Mouse (Mus musculus): ENCODE measurements at regions not wholly inside any gene's neighbourhood (a gene's known extent, or its start where the extent isn't known, plus 50 kb on each side); places are given as distances from the start of the nearest gene placed in this dataset.

- Histone ChIP-seq H3K4me2 (ENCODE audit: low read depth) (no peak overlapping the region), H3K36me3 (ENCODE audit: control insufficient read depth, insufficient read depth, low read length) (no peaks in the 10 kb centered on the region), H3K4me1 (ENCODE audit: control insufficient read depth, insufficient read depth, low read length) (no peaks in the 10 kb centered on the region; the same call in 1 of the 2 replicates), H3K27me3 (ENCODE audit: control insufficient read depth, insufficient read depth, low read length) (no peaks in the 10 kb centered on the region), H3K9me3 (ENCODE audit: control insufficient read depth, low read length) (no peaks in the 10 kb centered on the region), H3K4me3 (ENCODE audit: low read depth, low read length) (no peak overlapping the region), H3K9ac (ENCODE audit: low read length) (no peak overlapping the region), H3K27ac (ENCODE audit: low read depth, low read length) (no peak overlapping the region)
- WGBS: 93% methylated on average over 3 of the region's 3 CpGs
- ATAC-seq (ENCODE audit: insufficient read depth, low FRiP score, low TSS enrichment): no peak
- no peak for DNase-seq (ENCODE audit: low spot score)
Observed at GRCm38 (mm10) chr2:105515326-105515725, 116.2 kb upstream of the Rcn1 start.

GRCm38 (mm10) chr2:105516267-105517133, 117.4 kb upstream of the Rcn1 start:
- ATAC-seq (ENCODE audit: insufficient read depth, low FRiP score, low TSS enrichment) (peak; percentile 43; the same call in 1 of the 2 replicates), DNase-seq (ENCODE audit: low spot score) (peak; percentile 47)
- Histone ChIP-seq H3K4me2 (ENCODE audit: low read depth) (no peak overlapping the region), H3K27me3 (ENCODE audit: control insufficient read depth, insufficient read depth, low read length) (no peaks in the 10 kb centered on the region), H3K4me3 (ENCODE audit: low read depth, low read length) (no peak overlapping the region), H3K36me3 (ENCODE audit: control insufficient read depth, insufficient read depth, low read length) (no peaks in the 10 kb centered on the region), H3K4me1 (ENCODE audit: control insufficient read depth, insufficient read depth, low read length) (no peaks in the 10 kb centered on the region; the same call in 1 of the 2 replicates), H3K27ac (ENCODE audit: low read depth, low read length) (no peak overlapping the region), H3K9me3 (ENCODE audit: control insufficient read depth, low read length) (no peaks in the 10 kb centered on the region), H3K9ac (ENCODE audit: low read length) (no peak overlapping the region)
- 59% methylated on average over 6 of the region's 6 CpGs for WGBS

DNA sequence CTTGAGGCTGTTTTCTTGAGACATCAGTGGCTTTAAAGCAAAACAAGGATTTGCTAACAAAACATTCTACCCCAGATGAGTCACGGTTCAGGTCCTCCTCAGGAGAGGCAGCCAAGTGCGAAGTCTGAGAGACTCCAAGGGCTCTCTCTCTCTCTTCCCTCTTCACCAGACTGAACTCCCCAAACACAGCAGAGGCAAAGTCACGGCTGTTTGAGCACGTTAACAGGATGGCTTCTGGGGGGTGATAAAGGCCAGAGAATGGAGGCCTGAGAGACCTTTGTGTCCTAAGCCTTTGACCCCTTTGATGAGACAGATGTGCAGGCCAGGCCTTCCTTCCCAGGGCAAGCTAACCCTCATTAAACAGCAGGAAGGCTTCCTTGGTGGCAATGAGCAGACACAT, 122.7 kb upstream of the Rcn1 start:
- no peak for ATAC-seq (ENCODE audit: insufficient read depth, low FRiP score, low TSS enrichment)
- H3K9ac ChIP-seq (ENCODE audit: low read length): no peak overlapping the region
- DNase-seq (ENCODE audit: low spot score): no peak
- no peaks in the 10 kb centered on the region for H3K36me3 ChIP-seq (ENCODE audit: control insufficient read depth, insufficient read depth, low read length)
- peaks cover 4% of the 10 kb centered on the region; the same call in 1 of the 2 replicates for H3K4me1 ChIP-seq (ENCODE audit: control insufficient read depth, insufficient read depth, low read length)
- H3K9me3 ChIP-seq (ENCODE audit: control insufficient read depth, low read length): no peaks in the 10 kb centered on the region
- no peak overlapping the region for H3K4me2 ChIP-seq (ENCODE audit: low read depth)
- no peak overlapping the region for H3K27ac ChIP-seq (ENCODE audit: low read depth, low read length)
- H3K4me3 ChIP-seq (ENCODE audit: low read depth, low read length): no peak overlapping the region
- H3K27me3 ChIP-seq (ENCODE audit: control insufficient read depth, insufficient read depth, low read length): no peaks in the 10 kb centered on the region
- 7% methylated on average over 4 of the region's 4 CpGs for WGBS

DNA sequence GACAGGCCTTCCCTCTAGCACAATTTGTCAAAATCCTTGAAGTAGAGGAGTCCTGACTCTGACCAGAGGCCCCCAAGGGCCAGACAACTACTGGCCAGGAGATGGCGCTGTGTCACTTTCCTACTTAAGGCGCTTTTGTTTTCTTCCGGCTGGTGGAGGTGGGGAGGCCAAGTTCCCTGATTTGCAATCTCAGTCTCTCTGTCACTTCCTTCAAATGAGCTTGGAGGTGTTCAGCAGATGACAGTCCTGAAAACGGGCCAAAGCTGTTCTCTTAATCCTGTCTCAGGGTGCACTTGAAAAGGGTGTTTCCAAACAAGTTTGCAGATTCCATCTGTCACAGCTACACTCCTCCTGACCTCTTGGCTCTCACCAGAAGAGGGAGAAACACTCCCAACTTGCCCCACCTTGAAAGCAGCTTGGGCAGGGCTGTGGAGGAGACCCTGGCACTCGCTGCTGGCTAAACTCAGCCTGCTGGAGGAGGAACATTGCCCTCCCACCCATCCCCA, 124.2 kb upstream of the Rcn1 start:
- Histone ChIP-seq H3K4me3 (ENCODE audit: low read depth, low read length) (no peak overlapping the region), H3K9ac (ENCODE audit: low read length) (no peak overlapping the region), H3K4me1 (ENCODE audit: control insufficient read depth, insufficient read depth, low read length) (peaks cover 4% of the 10 kb centered on the region; the same call in 1 of the 2 replicates), H3K27me3 (ENCODE audit: control insufficient read depth, insufficient read depth, low read length) (no peaks in the 10 kb centered on the region), H3K36me3 (ENCODE audit: control insufficient read depth, insufficient read depth, low read length) (no peaks in the 10 kb centered on the region), H3K4me2 (ENCODE audit: low read depth) (no peak overlapping the region), H3K9me3 (ENCODE audit: control insufficient read depth, low read length) (no peaks in the 10 kb centered on the region), H3K27ac (ENCODE audit: low read depth, low read length) (no peak overlapping the region)
- DNase-seq (ENCODE audit: low spot score) (peak; percentile 79), ATAC-seq (ENCODE audit: insufficient read depth, low FRiP score, low TSS enrichment) (peak; percentile 46)
- WGBS: 9% methylated on average over 5 of the region's 5 CpGs

GRCm38 (mm10) chr2:105525111-105525610, 126.0 kb upstream of the Rcn1 start:
- Histone ChIP-seq H3K27ac (ENCODE audit: low read depth, low read length) (no peak overlapping the region), H3K36me3 (ENCODE audit: control insufficient read depth, insufficient read depth, low read length) (no peaks in the 10 kb centered on the region), H3K9me3 (ENCODE audit: control insufficient read depth, low read length) (no peaks in the 10 kb centered on the region), H3K4me3 (ENCODE audit: low read depth, low read length) (no peak overlapping the region), H3K9ac (ENCODE audit: low read length) (no peak overlapping the region), H3K27me3 (ENCODE audit: control insufficient read depth, insufficient read depth, low read length) (no peaks in the 10 kb centered on the region), H3K4me1 (ENCODE audit: control insufficient read depth, insufficient read depth, low read length) (peaks cover 4% of the 10 kb centered on the region; the same call in 1 of the 2 replicates), H3K4me2 (ENCODE audit: low read depth) (no peak overlapping the region)
- ATAC-seq (ENCODE audit: insufficient read depth, low FRiP score, low TSS enrichment) (no peak), DNase-seq (ENCODE audit: low spot score) (no peak)
- whole genome bisulfite sequencing: 70% methylated on average over 7 of the region's 7 CpGs

DNA sequence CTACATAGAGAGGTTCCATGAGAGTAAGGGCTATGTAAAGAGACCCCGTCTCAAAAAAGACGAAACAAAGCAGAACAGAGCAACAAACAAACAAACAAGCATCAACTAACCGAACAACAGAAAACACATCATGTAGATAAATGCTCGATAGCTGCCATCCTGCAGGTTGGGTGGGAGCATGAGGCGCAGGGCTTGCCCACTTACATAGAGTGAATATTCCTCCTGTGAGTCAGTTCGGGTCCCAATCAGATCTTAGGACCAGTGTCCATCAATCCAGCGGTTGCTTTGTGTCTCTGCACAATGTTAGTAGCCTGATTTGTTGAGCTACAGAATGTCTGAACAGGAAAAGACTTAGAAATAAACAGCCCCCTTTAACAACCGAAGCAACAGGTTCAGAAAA, 129.4 kb upstream of the Rcn1 start:
- DNase-seq (ENCODE audit: low spot score) (no peak), ATAC-seq (ENCODE audit: insufficient read depth, low FRiP score, low TSS enrichment) (no peak)
- Histone ChIP-seq H3K27me3 (ENCODE audit: control insufficient read depth, insufficient read depth, low read length) (no peaks in the 10 kb centered on the region), H3K4me1 (ENCODE audit: control insufficient read depth, insufficient read depth, low read length) (peaks cover 2% of the 10 kb centered on the region; the same call in 1 of the 2 replicates), H3K4me3 (ENCODE audit: low read depth, low read length) (no peak overlapping the region), H3K4me2 (ENCODE audit: low read depth) (no peak overlapping the region), H3K36me3 (ENCODE audit: control insufficient read depth, insufficient read depth, low read length) (no peaks in the 10 kb centered on the region), H3K27ac (ENCODE audit: low read depth, low read length) (no peak overlapping the region), H3K9me3 (ENCODE audit: control insufficient read depth, low read length) (no peaks in the 10 kb centered on the region), H3K9ac (ENCODE audit: low read length) (no peak overlapping the region)
- 91% methylated on average over 8 of the region's 8 CpGs for WGBS

DNA sequence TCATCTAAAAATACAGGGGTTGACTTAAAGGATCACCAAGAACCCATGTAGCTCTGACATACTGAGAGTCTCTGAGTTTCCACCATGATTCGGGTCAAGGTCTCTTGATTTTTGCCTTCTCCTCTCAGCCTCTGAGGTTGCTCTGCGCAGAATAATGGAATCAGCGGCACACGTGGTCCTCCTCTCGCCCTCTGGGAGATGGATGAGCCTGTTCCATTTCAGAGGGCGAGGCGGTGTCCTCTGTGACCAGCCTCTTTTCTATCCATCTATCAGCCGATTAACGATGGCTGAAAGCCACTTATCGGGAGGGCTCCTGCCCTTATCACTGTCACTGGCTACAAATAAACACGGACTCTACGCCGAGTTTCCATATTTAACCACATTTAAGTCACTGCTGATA, 124.6 kb upstream of the Pax6 start:
- Histone ChIP-seq H3K4me3 (ENCODE audit: low read depth, low read length) (no peak overlapping the region), H3K27me3 (ENCODE audit: control insufficient read depth, insufficient read depth, low read length) (no peaks in the 10 kb centered on the region), H3K27ac (ENCODE audit: low read depth, low read length) (no peak overlapping the region), H3K36me3 (ENCODE audit: control insufficient read depth, insufficient read depth, low read length) (no peaks in the 10 kb centered on the region), H3K4me2 (ENCODE audit: low read depth) (no peak overlapping the region), H3K4me1 (ENCODE audit: control insufficient read depth, insufficient read depth, low read length) (no peaks in the 10 kb centered on the region), H3K9ac (ENCODE audit: low read length) (no peak overlapping the region), H3K9me3 (ENCODE audit: control insufficient read depth, low read length) (no peaks in the 10 kb centered on the region)
- no peak for ATAC-seq (ENCODE audit: insufficient read depth, low FRiP score, low TSS enrichment)
- peak; percentile 18 for DNase-seq (ENCODE audit: low spot score)
- WGBS: 83% methylated on average over 13 of the region's 13 CpGs

DNA sequence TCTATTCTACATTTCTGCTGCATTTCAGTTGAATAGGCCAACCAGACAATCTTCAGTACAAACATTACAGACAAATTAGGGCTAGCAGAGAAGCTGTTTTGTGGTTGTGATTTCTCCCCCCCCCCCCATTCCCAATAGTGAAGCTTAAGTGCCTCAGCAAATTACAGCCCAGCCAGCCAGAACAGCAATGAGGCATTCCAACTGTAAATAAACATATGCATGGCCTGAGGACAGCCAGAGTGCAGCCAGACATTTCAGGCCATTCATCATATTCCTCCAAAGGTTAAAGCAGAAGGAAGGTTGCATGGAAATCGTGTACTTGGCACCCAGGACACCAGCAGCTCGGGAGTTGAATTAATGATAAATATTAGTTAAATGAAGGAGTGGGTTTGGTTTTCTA, 116.6 kb upstream of the Pax6 start:
- no peaks in the 10 kb centered on the region for H3K36me3 ChIP-seq (ENCODE audit: control insufficient read depth, insufficient read depth, low read length)
- H3K9me3 ChIP-seq (ENCODE audit: control insufficient read depth, low read length): no peaks in the 10 kb centered on the region
- H3K27ac ChIP-seq (ENCODE audit: low read depth, low read length): no peak overlapping the region
- DNase-seq (ENCODE audit: low spot score) (no peak), ATAC-seq (ENCODE audit: insufficient read depth, low FRiP score, low TSS enrichment) (no peak)
- no peaks in the 10 kb centered on the region for H3K27me3 ChIP-seq (ENCODE audit: control insufficient read depth, insufficient read depth, low read length)
- no peaks in the 10 kb centered on the region for H3K4me1 ChIP-seq (ENCODE audit: control insufficient read depth, insufficient read depth, low read length)
- H3K4me2 ChIP-seq (ENCODE audit: low read depth): no peak overlapping the region
- H3K9ac ChIP-seq (ENCODE audit: low read length): no peak overlapping the region
- 74% methylated on average over 2 of the region's 2 CpGs for WGBS
- no peak overlapping the region for H3K4me3 ChIP-seq (ENCODE audit: low read depth, low read length)

DNA sequence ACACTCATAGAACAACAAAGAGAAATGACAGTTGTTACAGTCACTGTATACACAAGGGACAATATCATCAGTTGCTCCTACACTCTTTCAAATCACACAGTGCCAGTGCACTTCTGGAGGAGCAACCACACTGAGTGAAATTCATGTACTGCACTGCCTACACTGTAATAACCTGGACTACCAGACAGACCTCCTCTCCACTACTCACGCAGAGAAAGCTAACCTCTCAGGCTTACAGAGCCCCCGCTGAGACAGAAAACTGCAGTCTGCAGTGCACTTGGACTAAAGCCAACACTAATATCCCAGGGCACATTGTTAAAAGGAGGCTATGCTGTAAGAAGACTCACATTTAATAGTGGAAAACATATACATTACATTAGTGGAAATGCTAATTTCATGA, 81.9 kb upstream of the Pax6 start:
- DNase-seq (ENCODE audit: low spot score) (peak; percentile 33), ATAC-seq (ENCODE audit: insufficient read depth, low FRiP score, low TSS enrichment) (no peak)
- H3K9ac ChIP-seq (ENCODE audit: low read length): no peak overlapping the region
- no peak overlapping the region for H3K4me3 ChIP-seq (ENCODE audit: low read depth, low read length)
- no peak overlapping the region for H3K27ac ChIP-seq (ENCODE audit: low read depth, low read length)
- H3K9me3 ChIP-seq (ENCODE audit: control insufficient read depth, low read length): no peaks in the 10 kb centered on the region
- 46% methylated on average over 2 of the region's 2 CpGs for WGBS
- H3K4me1 ChIP-seq (ENCODE audit: control insufficient read depth, insufficient read depth, low read length): no peaks in the 10 kb centered on the region
- no peaks in the 10 kb centered on the region for H3K36me3 ChIP-seq (ENCODE audit: control insufficient read depth, insufficient read depth, low read length)
- H3K4me2 ChIP-seq (ENCODE audit: low read depth): no peak overlapping the region
- no peaks in the 10 kb centered on the region for H3K27me3 ChIP-seq (ENCODE audit: control insufficient read depth, insufficient read depth, low read length)

Measured in neural tube, embryonic 11.5 days (tissue).